Mouse (Mus musculus): Measurements from ENCODE around the gene Ltc4s.

DNA sequence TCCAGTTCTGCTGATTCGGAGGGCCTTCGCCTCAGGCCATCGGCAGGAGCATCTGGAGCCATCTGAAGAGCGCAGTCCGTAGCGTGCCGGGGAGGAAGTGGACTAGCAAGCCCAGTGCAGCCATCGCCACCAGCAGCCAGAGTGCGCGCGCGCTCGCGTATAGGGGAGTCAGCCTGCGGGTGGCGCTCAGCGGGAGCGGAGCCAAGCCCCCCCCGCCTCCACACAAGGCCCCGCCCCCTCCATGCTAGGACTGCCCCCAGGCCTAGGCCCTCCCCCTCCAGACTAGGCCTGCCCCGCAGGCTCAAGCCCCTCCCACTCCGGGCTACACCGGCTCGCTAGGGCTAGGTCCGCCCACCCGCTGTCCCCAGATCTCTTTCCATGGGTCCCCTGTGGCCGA, 1.9 kb downstream of the Ltc4s start:
- TF ChIP-seq CTCF (IDR thresholded peaks at IDR 0.05; ENCODE audit: control insufficient read depth, insufficient read depth, insufficient replicate concordance, low read depth, low read length) = no peak; the same call in 1 of the 2 replicates
- no peak for TF ChIP-seq POLR2A (IDR thresholded peaks at IDR 0.05; ENCODE audit: control insufficient read depth, low read depth, low read length)

Data from testis, adult 2 months (tissue).